Mouse (Mus musculus) liver, embryonic 14.5 days (tissue): Measurements from ENCODE around the gene Tfap2e. TPM values are rescaled to one million over a fixed set of nuclear protein-coding genes. Genes with fewer than 3 reads are reported as not detected.

Experiments used
- ATAC-seq: fragments of 200-750 bp; cut with Nextera tagmentation; 2 replicates; pipeline ENCODE4 v1.8.0; 2017; ENCODE audit warnings: moderate number of reproducible peaks, mild to moderate bottlenecking, moderate library complexity; ENCODE audit not compliant: insufficient read depth
- DNase-seq, 3 experiments: peaks; one replicate each; pipeline ENCODE4 v3.0.0-alpha.2; 2012 to 2013; ENCODE audit warnings: low read depth in 3 of 3, low spot score in 3 of 3
- H3K27ac ChIP-seq: fragments of 300-500 bp; sonication (generic); 2 replicates; pipeline ENCODE4 v1.5.1; 2014; ENCODE audit warnings: moderate library complexity, mild to moderate bottlenecking, control low read depth, inconsistent platforms
- H3K27me3 ChIP-seq: fragments of 300-500 bp; sonication (generic); 2 replicates; pipeline ENCODE4 v1.6.1; 2014; ENCODE audit warnings: mild to moderate bottlenecking, low read length, moderate library complexity; ENCODE audit not compliant: control insufficient read depth, insufficient read depth
- H3K36me3 ChIP-seq: fragments of 300-500 bp; sonication (generic); replicated peaks from 2 replicates; pipeline ENCODE4 v1.6.1; 2014; ENCODE audit warnings: low read depth; ENCODE audit not compliant: control insufficient read depth, insufficient read depth
- H3K4me1 ChIP-seq, 2 experiments: fragments of 200-500 bp in 1 of 2; fragments of 300-500 bp in 1 of 2; sonication (generic) in 1 of 2; replicated peaks; 2 replicates each; pipeline ENCODE4 v1.6.1; 2012 to 2014; ENCODE audit warnings: antibody characterized with exemption in 1 of 2, inconsistent platforms in 1 of 2, low read length in 1 of 2; ENCODE audit not compliant: control insufficient read depth in 2 of 2, insufficient read depth in 2 of 2
- H3K4me2 ChIP-seq: fragments of 300-500 bp; sonication (generic); 2 replicates; pipeline ENCODE4 v1.6.1; 2014; ENCODE audit warnings: low read depth, mild to moderate bottlenecking, control low read depth, moderate library complexity
- H3K4me3 ChIP-seq, 2 experiments: fragments of 200-500 bp in 1 of 2; fragments of 300-500 bp in 1 of 2; sonication (generic) in 1 of 2; 2 replicates each; pipeline ENCODE4 v1.5.1; 2012 to 2014; ENCODE audit warnings: low read depth in 2 of 2, low read length in 2 of 2, mild to moderate bottlenecking in 2 of 2, control low read depth in 1 of 2, inconsistent platforms in 1 of 2, moderate library complexity in 1 of 2; ENCODE audit not compliant: insufficient read depth in 1 of 2
- H3K9ac ChIP-seq: fragments of 300-500 bp; sonication (generic); replicated peaks from 2 replicates; pipeline ENCODE4 v1.6.1; 2014; ENCODE audit warnings: mild to moderate bottlenecking, control low read depth, moderate library complexity
- H3K9me3 ChIP-seq: fragments of 300-500 bp; sonication (generic); 2 replicates; pipeline ENCODE4 v1.6.1; 2016; ENCODE audit warnings: low read length, mixed read lengths; ENCODE audit not compliant: control insufficient read depth
- CTCF ChIP-seq: IDR thresholded peaks from 2 replicates; pipeline ENCODE4 v1.5.1; 2016; ENCODE audit warnings: antibody characterized with exemption, low read depth, control low read depth
- EP300 ChIP-seq: IDR thresholded peaks from 2 replicates; pipeline ENCODE4 v1.6.1; 2016; ENCODE audit warnings: antibody characterized with exemption, low read depth
- WGBS: fragments of 180-500 bp; shearing (Covaris S2); extraction: QIAGEN DNeasy Blood & Tissue Kit; methylation state at CpG from one replicate; pipeline ENCODE4 v1.1.7; 2014; ENCODE audit not compliant: insufficient replicate concordance; 5-methylcytosine and 5-hydroxymethylcytosine counted together
- polyA plus RNA-seq, 2 experiments: library from polyadenylated mRNA; depleted of rRNA in 1 of 2; stranded (reverse) in 1 of 2; unstranded in 1 of 2; fragments of >200 nt; fragmentation: Nextera tagmentation in 1 of 2; extraction: Ambion mirVana in 1 of 2; gene quantifications; 2 replicates each; pipeline versions ENCODE4 v1.2.1 to v1.2.3; 2012 to 2014

The Tfap2e gene
- polyA plus RNA-seq, 2 experiments, result not detected

DNA sequence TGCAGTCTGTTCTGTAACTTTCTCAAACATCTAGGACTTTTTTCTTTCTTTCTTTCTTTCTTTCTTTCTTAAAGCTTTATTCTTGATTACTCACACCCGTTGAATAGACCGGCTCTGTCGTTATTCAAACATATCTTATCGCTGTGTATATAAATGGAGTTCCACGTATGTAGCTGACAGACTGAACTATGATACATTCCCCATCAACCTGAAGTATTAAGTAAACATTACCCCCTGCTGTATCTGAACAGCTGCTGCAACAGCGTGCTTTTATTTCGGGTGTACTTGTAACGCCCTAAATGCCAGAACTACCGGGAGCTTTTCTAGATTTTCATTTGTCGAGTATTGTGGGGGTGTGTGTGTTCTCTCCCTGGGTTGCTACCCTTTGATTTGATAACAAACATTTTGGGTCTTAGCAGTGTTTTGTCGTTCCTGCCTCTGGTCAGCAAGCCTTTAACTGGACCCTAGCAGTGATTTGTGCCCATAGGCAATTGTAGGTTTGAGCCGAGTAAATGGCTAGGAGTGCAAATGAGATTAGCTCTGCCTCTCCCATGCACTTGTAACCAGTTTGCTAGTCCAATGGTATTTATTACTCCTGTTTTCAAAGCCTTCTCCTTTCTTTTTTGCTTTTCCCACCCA, 18.8 kb upstream of the Tfap2e start:
- peak overlapping the region; percentile 92 for H3K4me2 ChIP-seq
- H3K9me3 ChIP-seq, result no peaks in the 10 kb centered on the region
- no peak overlapping the region for H3K9ac ChIP-seq
- TF ChIP-seq EP300, result no peak
- no peak for TF ChIP-seq CTCF
- no peak overlapping the region for H3K27ac ChIP-seq
- H3K4me3 ChIP-seq, result peak overlapping the region in 1 of 2 experiments; percentile 79; a peak in 2 of 4 replicates
- 59% methylated on average over 12 of the region's 12 CpGs for WGBS
- ATAC-seq (no peak), DNase-seq (no peak)
- peaks cover 0 to 7% of the 10 kb centered on the region in 2 experiments for H3K4me1 ChIP-seq
- no peaks in the 10 kb centered on the region; the same call in none of the 2 replicates for H3K36me3 ChIP-seq
- H3K27me3 ChIP-seq, result no peaks in the 10 kb centered on the region

DNA sequence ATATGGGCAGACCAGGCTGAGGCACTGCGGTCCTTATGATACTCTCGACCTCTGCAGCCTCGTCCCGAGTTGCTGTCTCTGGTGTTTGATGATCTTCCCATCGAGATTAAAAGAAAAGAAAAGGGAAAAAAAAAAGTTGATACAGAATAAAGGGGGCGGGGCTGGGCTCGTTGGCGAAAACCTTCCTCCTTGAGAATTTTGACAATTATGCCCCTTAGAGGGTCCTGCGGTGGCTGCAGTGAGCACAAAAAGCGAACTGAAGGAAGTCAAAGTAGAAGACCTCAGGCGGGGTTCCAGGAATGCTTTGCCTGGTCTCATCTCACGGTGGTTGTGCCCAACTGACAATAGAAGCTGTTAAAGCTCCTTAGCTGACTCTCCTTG, 18.2 kb upstream of the Tfap2e start:
- H3K4me2 ChIP-seq, result peak overlapping the region; percentile 92
- no peaks in the 10 kb centered on the region for H3K27me3 ChIP-seq
- no peak for TF ChIP-seq EP300
- no peak for TF ChIP-seq CTCF
- DNase-seq, result no peak
- no peaks in the 10 kb centered on the region; the same call in none of the 2 replicates for H3K36me3 ChIP-seq
- H3K9me3 ChIP-seq, result no peaks in the 10 kb centered on the region
- H3K27ac ChIP-seq, result no peak overlapping the region
- peaks cover 0 to 7% of the 10 kb centered on the region in 2 experiments for H3K4me1 ChIP-seq
- peak overlapping the region; percentile 74 for H3K9ac ChIP-seq
- no peak for ATAC-seq
- WGBS, result 1% methylated on average over 12 of the region's 12 CpGs
- H3K4me3 ChIP-seq, result peak overlapping the region; percentile 79

DNA sequence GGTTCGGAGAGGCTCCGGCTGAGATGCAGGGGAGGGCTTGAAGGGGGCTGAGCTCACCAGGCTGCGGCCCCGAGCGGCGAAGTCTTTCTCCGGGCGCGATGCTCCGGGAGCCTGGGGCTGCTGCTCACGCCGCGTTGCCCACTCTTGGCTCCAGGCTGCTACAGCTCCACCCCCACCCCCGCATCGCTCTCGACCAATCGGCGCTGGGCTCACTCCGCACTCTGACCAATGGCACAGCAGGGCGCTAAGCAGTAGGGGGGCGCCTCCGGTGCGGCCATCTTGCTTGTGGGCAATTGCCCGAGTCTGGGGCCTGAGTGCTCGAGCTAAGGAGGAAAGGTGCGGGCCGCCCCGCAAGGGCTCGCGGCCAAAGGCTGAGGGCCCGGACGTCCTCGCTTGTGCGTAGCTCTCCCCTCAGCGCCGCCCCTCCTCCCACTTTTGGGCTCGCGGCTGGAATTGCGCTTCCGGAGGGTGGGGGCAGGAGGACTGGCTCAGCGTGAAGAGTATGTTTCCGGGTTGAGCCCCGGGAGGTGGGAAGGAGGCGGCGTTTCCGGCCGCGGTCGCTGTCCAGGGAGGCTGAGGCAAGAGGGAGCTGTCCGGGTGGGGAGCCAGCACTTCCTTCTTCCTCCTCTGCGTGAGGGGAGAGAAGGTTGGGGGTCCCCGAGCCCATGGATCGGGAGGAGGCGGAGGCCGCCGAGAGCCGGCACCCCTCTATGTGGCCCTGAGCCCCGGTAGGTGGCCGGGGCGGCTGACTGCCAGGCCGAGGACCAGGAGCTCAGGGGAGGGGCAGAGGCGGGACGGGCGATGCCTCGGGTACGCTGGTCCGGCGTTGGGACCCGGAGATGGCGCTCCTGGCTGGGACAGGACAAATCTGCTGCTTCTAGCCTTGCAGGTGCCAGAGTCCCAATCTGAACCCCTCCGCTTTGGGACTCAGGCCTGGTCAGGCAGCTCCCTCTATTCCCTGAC, 17.5 kb upstream of the Tfap2e start, which contains the start of the genes Ncdn and AU040320:
TSS of gene Ncdn (minus strand) at position 171 of the 963 bp plus-strand sequence.
TSS of gene AU040320 (plus strand) at position 277 of the 963 bp plus-strand sequence.
- Histone ChIP-seq H3K36me3 (no peaks in the 10 kb centered on the region; the same call in none of the 2 replicates), H3K27ac (no peak within 1 kb of the TSS), H3K4me2 (peak within 1 kb of the TSS; percentile 92), H3K4me1 (peaks cover 0 to 7% of the 10 kb centered on the region in 2 experiments), H3K4me3 (peak within 1 kb of the TSS; percentile 79), H3K9ac (peak within 1 kb of the TSS; percentile 74), H3K9me3 (no peaks in the 10 kb centered on the region), H3K27me3 (no peaks in the 10 kb centered on the region)
- WGBS, result under 1% methylated on average over 69 of the region's 71 CpGs
- peak; percentile 99 for ATAC-seq
- TF ChIP-seq CTCF (no peak), EP300 (0 out of 2 replicates have a peak, but pooled peaks have one; percentile 48)
- DNase-seq, result peak; percentile 89 to 92 (median 89)

DNA sequence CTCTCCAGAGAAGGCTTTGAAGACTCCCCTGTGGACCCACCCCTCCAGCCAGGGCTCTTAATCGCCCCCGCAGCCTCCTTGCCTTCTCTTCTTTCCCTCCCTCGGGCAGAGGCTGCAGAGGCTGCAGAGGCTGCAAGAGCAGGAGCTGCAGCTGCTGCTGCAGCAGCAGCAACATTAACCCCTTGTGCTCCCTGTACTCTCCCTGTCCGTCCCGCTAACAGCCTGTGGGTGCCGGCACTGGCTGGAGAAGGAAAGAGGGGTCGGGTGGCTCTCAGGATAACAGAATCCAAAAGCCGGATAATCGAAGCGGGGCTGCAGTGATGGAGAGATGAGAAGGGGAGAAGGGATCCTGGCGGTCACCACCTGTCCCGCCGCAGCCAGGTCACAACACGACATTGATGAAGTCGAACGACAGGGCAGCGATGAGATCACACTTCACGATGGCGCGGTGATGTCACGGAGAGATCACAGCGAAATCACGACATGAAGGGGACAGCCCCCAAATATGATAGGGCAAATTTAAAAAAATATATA, 16.6 kb upstream of the Tfap2e start:
- WGBS, result under 1% methylated on average over 23 of the region's 23 CpGs
- TF ChIP-seq EP300, result no peak
- TF ChIP-seq CTCF, result no peak
- Histone ChIP-seq H3K4me1 (peaks cover 0 to 7% of the 10 kb centered on the region in 2 experiments), H3K9me3 (no peaks in the 10 kb centered on the region), H3K4me3 (peak overlapping the region; percentile 79), H3K27me3 (no peaks in the 10 kb centered on the region), H3K27ac (no peak overlapping the region), H3K4me2 (peak overlapping the region; percentile 92), H3K36me3 (no peaks in the 10 kb centered on the region; the same call in 1 of the 2 replicates), H3K9ac (peak overlapping the region; percentile 67)
- peak in 1 of 3 experiments; percentile 20 for DNase-seq
- peak; percentile 0; the same call in 1 of the 2 replicates for ATAC-seq
